Mouse (Mus musculus) kidney, adult 18-20 months (tissue): ENCODE results near the gene Samd4b.

Experiments
- DNase-seq: peaks from one replicate; pipeline ENCODE4 v3.0.0; 2021

The Samd4b gene

GRCm38 (mm10) chr7:28376011-28376771 lies 221.8 kb downstream of the Samd4b start:
- peak; percentile 92 for DNase-seq

- peak; percentile 91 for DNase-seq
Measured at GRCm38 (mm10) chr7:28375176-28375921, 222.6 kb downstream of the Samd4b start.

- DNase-seq, result no peak
Measured at GRCm38 (mm10) chr7:28374647-28375046, 223.3 kb downstream of the Samd4b start.

GRCm38 (mm10) chr7:28373891-28374495 lies 224.0 kb downstream of the Samd4b start:
- no peak for DNase-seq

- DNase-seq, result peak; percentile 80
Measured at GRCm38 (mm10) chr7:28373131-28373581, 224.8 kb downstream of the Samd4b start.

- DNase-seq, result peak; percentile 99
Measured at GRCm38 (mm10) chr7:28372251-28373108, 225.5 kb downstream of the Samd4b start, which contains the start of gene Plekhg2. Plekhg2 (minus strand) TSS chr7:28372599.

- DNase-seq, result peak; percentile 44
Measured at GRCm38 (mm10) chr7:28371514-28371989, 226.4 kb downstream of the Samd4b start.

GRCm38 (mm10) chr7:28370977-28371513 lies 226.9 kb downstream of the Samd4b start:
- DNase-seq, result no peak

- DNase-seq, result no peak
Measured at GRCm38 (mm10) chr7:28370051-28370450, 227.9 kb downstream of the Samd4b start.

GRCm38 (mm10) chr7:28368276-28368920 lies 229.5 kb downstream of the Samd4b start:
- DNase-seq, result no peak

GRCm38 (mm10) chr7:28367663-28368275 lies 230.2 kb downstream of the Samd4b start:
- DNase-seq, result no peak

- DNase-seq, result no peak
Measured at GRCm38 (mm10) chr7:28362441-28363060, 235.4 kb downstream of the Samd4b start.

GRCm38 (mm10) chr7:28361647-28362341 lies 236.2 kb downstream of the Samd4b start:
- no peak for DNase-seq

GRCm38 (mm10) chr7:28360291-28360690 lies 237.7 kb downstream of the Samd4b start:
- DNase-seq, result no peak

GRCm38 (mm10) chr7:28359854-28360253 lies 238.1 kb downstream of the Samd4b start:
- no peak for DNase-seq

- no peak for DNase-seq
Measured at GRCm38 (mm10) chr7:28358431-28358830, 239.5 kb downstream of the Samd4b start.

- DNase-seq, result no peak
Measured at GRCm38 (mm10) chr7:28357984-28358383, 240.0 kb downstream of the Samd4b start.

- peak; percentile 44 for DNase-seq
Measured at GRCm38 (mm10) chr7:28356981-28357380, 241.0 kb downstream of the Samd4b start.

GRCm38 (mm10) chr7:28355221-28355620 lies 242.7 kb downstream of the Samd4b start:
- DNase-seq, result no peak

- DNase-seq, result no peak
Measured at GRCm38 (mm10) chr7:28354596-28354995, 243.3 kb downstream of the Samd4b start.
